Mouse (Mus musculus) midbrain, embryonic 16.5 days (tissue): ENCODE measurements around the gene Cd68. TPM values are rescaled to one million over a fixed set of nuclear protein-coding genes. Genes with fewer than 3 reads are reported as not detected.
"Not testable (repeated sequence)": the region's sequence is repeated elsewhere in the genome, so short reads cannot be mapped to it uniquely, and the experiment has no call there.

ENCODE experiments used
- ATAC-seq: fragments of 200-750 bp; cut with Nextera tagmentation; 2 replicates; pipeline ENCODE4 v1.8.0; 2017; ENCODE audit warnings: moderate TSS enrichment
- H3K27ac ChIP-seq: fragments of 300-500 bp; sonication (generic); 2 replicates; pipeline ENCODE4 v1.5.1; 2014; ENCODE audit warnings: mild to moderate bottlenecking, low read length, mixed read lengths
- H3K27me3 ChIP-seq: fragments of 300-500 bp; sonication (generic); 2 replicates; pipeline ENCODE4 v1.6.1; 2014; ENCODE audit warnings: low read depth, low read length, mixed read lengths; ENCODE audit not compliant: control insufficient read depth, insufficient read depth
- H3K36me3 ChIP-seq: fragments of 300-500 bp; sonication (generic); 2 replicates; pipeline ENCODE4 v1.6.1; 2014; ENCODE audit warnings: mild to moderate bottlenecking, low read length, moderate library complexity, mixed read lengths; ENCODE audit not compliant: control insufficient read depth, insufficient read depth
- H3K4me1 ChIP-seq: fragments of 300-500 bp; sonication (generic); 2 replicates; pipeline ENCODE4 v1.6.1; 2014; ENCODE audit warnings: mild to moderate bottlenecking, low read length, mixed read lengths; ENCODE audit not compliant: control insufficient read depth, insufficient read depth
- H3K4me2 ChIP-seq: fragments of 300-500 bp; sonication (generic); 2 replicates; pipeline ENCODE4 v1.6.1; 2014; ENCODE audit warnings: mild to moderate bottlenecking, low read length, mixed read lengths
- H3K4me3 ChIP-seq: fragments of 300-500 bp; sonication (generic); 2 replicates; pipeline ENCODE4 v1.5.1; 2014; ENCODE audit warnings: low read depth, mild to moderate bottlenecking, low read length, moderate library complexity, mixed read lengths
- H3K9ac ChIP-seq: fragments of 300-500 bp; sonication (generic); 2 replicates; pipeline ENCODE4 v1.6.1; 2014; ENCODE audit warnings: low read depth, low read length, mixed read lengths
- H3K9me3 ChIP-seq: fragments of 300-500 bp; sonication (generic); replicated peaks from 2 replicates; pipeline ENCODE4 v1.6.1; 2014; ENCODE audit warnings: mild to moderate bottlenecking, low read length, mixed read lengths; ENCODE audit not compliant: control insufficient read depth, poor library complexity, severe bottlenecking
- WGBS: fragments of 180-500 bp; shearing (Covaris S2); extraction: QIAGEN DNeasy Blood & Tissue Kit; methylation state at CpG from one replicate; pipeline ENCODE4 v1.1.7; 2014; 5-methylcytosine and 5-hydroxymethylcytosine counted together
- polyA plus RNA-seq: library from polyadenylated mRNA; unstranded; fragments of >200 nt; fragmentation: Nextera tagmentation; extraction: Ambion mirVana; gene quantifications from 2 replicates; pipeline ENCODE4 v1.2.1, GENCODE M21; 2015

The Cd68 gene
- polyA plus RNA-seq, 1 experiment from 2014 or later: 9.7 TPM

GRCm38 (mm10) chr11:69654760-69655159, 11.2 kb downstream of the Cd68 start:
- WGBS: 50% methylated on average over 9 of the region's 9 CpGs
- no peak overlapping the region for H3K4me2 ChIP-seq
- no peak overlapping the region for H3K4me3 ChIP-seq
- no peak for ATAC-seq
- peaks cover 4% of the 10 kb centered on the region; the same call in 1 of the 2 replicates for H3K4me1 ChIP-seq
- no peaks in the 10 kb centered on the region for H3K27me3 ChIP-seq
- H3K27ac ChIP-seq: no peak overlapping the region
- peaks cover 43% of the 10 kb centered on the region for H3K36me3 ChIP-seq
- no peaks in the 10 kb centered on the region for H3K9me3 ChIP-seq
- H3K9ac ChIP-seq: no peak overlapping the region

- Histone ChIP-seq H3K36me3 (peaks cover 43% of the 10 kb centered on the region), H3K4me3 (no peak overlapping the region), H3K4me1 (peaks cover 4% of the 10 kb centered on the region; the same call in 1 of the 2 replicates), H3K27ac (no peak overlapping the region), H3K9me3 (no peaks in the 10 kb centered on the region), H3K27me3 (no peaks in the 10 kb centered on the region), H3K9ac (no peak overlapping the region), H3K4me2 (no peak overlapping the region)
- no peak for ATAC-seq
- 44% methylated on average over 5 of the region's 5 CpGs for WGBS
These were observed 12.6 kb downstream of the Cd68 start for GRCm38 (mm10) chr11:69653399-69653798.

DNA sequence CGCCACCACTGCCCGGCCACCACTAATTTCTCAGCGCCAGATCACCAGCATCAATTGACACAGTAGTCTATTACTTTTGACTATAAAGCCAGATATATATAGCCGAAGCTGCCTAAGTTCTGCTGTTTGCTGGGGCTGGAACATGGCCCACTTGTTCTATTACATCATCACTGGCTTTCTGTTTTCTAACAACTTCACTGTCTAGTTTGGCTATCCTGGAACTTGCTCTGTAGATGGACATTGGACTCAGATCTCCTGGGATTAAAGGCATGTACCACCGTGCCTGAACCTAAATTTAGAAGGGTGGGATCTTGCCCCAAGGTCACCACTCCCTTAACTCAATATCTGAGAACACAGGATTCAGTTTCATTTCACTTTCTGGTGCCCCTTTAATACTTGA, 20.1 kb downstream of the Cd68 start:
- H3K4me1 ChIP-seq: no peaks in the 10 kb centered on the region
- peaks cover 34% of the 10 kb centered on the region for H3K36me3 ChIP-seq
- H3K4me2 ChIP-seq: no peak overlapping the region
- H3K27ac ChIP-seq: no peak overlapping the region
- H3K9me3 ChIP-seq: no peaks in the 10 kb centered on the region
- no peak overlapping the region for H3K4me3 ChIP-seq
- no peaks in the 10 kb centered on the region for H3K27me3 ChIP-seq
- 93% methylated on average over 5 of the region's 5 CpGs for WGBS
- no peak for ATAC-seq
- no peak overlapping the region for H3K9ac ChIP-seq

DNA sequence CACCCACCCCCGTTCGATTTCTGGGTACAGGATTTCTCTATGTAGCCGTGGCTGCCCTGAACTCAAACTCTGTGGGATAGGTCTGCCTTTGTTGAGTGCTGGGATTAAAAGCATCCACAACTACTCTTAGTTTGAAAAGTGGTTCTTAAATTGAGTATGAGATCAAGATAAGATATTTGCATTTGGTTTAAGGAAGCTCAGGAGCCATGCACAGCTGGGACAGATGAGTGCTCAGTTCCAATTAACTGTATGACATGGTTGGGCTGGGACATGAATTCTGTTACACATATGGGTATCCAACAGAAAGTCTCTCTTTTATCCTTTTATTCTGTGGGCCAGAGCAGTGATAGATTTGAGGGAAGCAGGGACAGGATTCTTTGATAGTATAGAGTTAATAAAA, 30.5 kb downstream of the Cd68 start:
- H3K27ac ChIP-seq: no peak overlapping the region
- H3K9me3 ChIP-seq: no peaks in the 10 kb centered on the region
- 0 out of 2 replicates have a peak, but pooled peaks cover 9% of the 10 kb centered on the region for H3K36me3 ChIP-seq
- 0 out of 2 replicates have a peak overlapping the region, but pooled peaks have one; percentile 4 for H3K9ac ChIP-seq
- WGBS: 83% methylated on average over 3 of the region's 3 CpGs
- ATAC-seq: no peak
- no peak overlapping the region for H3K4me3 ChIP-seq
- peaks cover 33% of the 10 kb centered on the region for H3K4me1 ChIP-seq
- H3K4me2 ChIP-seq: peak overlapping the region; percentile 24
- H3K27me3 ChIP-seq: no peaks in the 10 kb centered on the region

GRCm38 (mm10) chr11:69633128-69633866, 32.7 kb downstream of the Cd68 start:
- Histone ChIP-seq H3K9me3 (no peaks in the 10 kb centered on the region), H3K9ac (peak overlapping the region; percentile 99), H3K27ac (peak overlapping the region; percentile 93), H3K4me2 (peak overlapping the region; percentile 87), H3K4me1 (peaks cover 33% of the 10 kb centered on the region), H3K4me3 (peak overlapping the region; percentile 79), H3K27me3 (no peaks in the 10 kb centered on the region), H3K36me3 (0 out of 2 replicates have a peak, but pooled peaks cover 3% of the 10 kb centered on the region)
- ATAC-seq: peak; percentile 40
- WGBS: under 1% methylated on average over 36 of the region's 50 CpGs

- Histone ChIP-seq H3K4me2 (peak within 1 kb of the TSS; percentile 87), H3K4me1 (peaks cover 33% of the 10 kb centered on the region), H3K9me3 (no peaks in the 10 kb centered on the region), H3K27me3 (no peaks in the 10 kb centered on the region), H3K36me3 (0 out of 2 replicates have a peak, but pooled peaks cover 3% of the 10 kb centered on the region), H3K9ac (peak within 1 kb of the TSS; percentile 99), H3K4me3 (peak within 1 kb of the TSS; percentile 79), H3K27ac (peak within 1 kb of the TSS; percentile 93)
- WGBS: under 1% methylated on average over 31 of the region's 56 CpGs
- ATAC-seq: peak; percentile 99
These were observed 33.5 kb downstream of the Cd68 start, which contains the start of gene Fxr2 for GRCm38 (mm10) chr11:69632284-69633089. Fxr2 (plus strand) TSS chr11:69632990.

DNA sequence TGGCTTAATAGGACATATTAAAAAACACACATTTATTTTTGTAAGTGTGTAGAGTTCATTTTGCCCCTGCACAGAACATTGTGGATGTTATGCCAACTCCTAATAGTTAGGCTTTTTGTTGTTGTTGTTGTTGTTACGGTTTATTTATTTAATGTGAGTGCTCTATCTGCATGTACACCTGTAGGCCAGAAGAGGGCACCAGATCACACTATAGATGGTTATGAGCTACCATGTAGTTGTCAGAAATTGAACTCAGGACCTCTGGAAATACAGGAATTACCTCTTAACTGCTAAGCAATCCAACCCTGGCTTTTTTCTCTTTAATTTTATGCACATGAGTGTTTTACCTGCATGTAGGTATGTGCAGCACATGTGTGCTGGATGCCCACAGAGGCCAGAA, 36.2 kb downstream of the Cd68 start:
- peaks cover 15% of the 10 kb centered on the region for H3K4me1 ChIP-seq
- H3K27me3 ChIP-seq: no peaks in the 10 kb centered on the region
- no peaks in the 10 kb centered on the region for H3K36me3 ChIP-seq
- H3K4me3 ChIP-seq: no peak overlapping the region
- no peak overlapping the region for H3K4me2 ChIP-seq
- H3K9me3 ChIP-seq: no peaks in the 10 kb centered on the region
- no peak overlapping the region for H3K9ac ChIP-seq
- H3K27ac ChIP-seq: no peak overlapping the region
- ATAC-seq: no peak
- 59% methylated on average over 1 of the region's 1 CpGs for WGBS

- Histone ChIP-seq H3K27ac (no peak overlapping the region), H3K4me1 (peaks cover 4% of the 10 kb centered on the region; the same call in 1 of the 2 replicates), H3K27me3 (no peaks in the 10 kb centered on the region), H3K4me3 (no peak overlapping the region), H3K4me2 (no peak overlapping the region), H3K9ac (no peak overlapping the region), H3K36me3 (no peaks in the 10 kb centered on the region), H3K9me3 (no peaks in the 10 kb centered on the region)
- 40% methylated on average over 6 of the region's 6 CpGs for WGBS
- ATAC-seq: no peak
These were observed 37.7 kb downstream of the Cd68 start for GRCm38 (mm10) chr11:69628286-69628685.

GRCm38 (mm10) chr11:69624339-69624738, 41.6 kb downstream of the Cd68 start:
- WGBS: 89% methylated on average over 2 of the region's 2 CpGs
- H3K4me3 ChIP-seq, H3K36me3 ChIP-seq: not testable (repeated sequence)

More at GRCm38 (mm10) chr11:69624339-69624738, 41.6 kb downstream of the Cd68 start:
- peaks cover 10% of the 10 kb centered on the region for H3K4me1 ChIP-seq
- H3K9ac ChIP-seq, H3K27me3 ChIP-seq, H3K27ac ChIP-seq, H3K4me2 ChIP-seq, ATAC-seq, H3K9me3 ChIP-seq: not testable (repeated sequence)
